Mouse (Mus musculus) bone marrow, adult 2 months (tissue): Measurements from ENCODE around the gene Depdc1b.

Experiments
- CTCF ChIP-seq: fragments of 200-500 bp; IDR thresholded peaks from 2 replicates; pipeline ENCODE4 v1.5.1; 2011; ENCODE audit warnings: low read length, control low read depth; ENCODE audit not compliant: control insufficient read depth, insufficient read depth
- POLR2A ChIP-seq: fragments of 200-500 bp; IDR thresholded peaks from 2 replicates; pipeline ENCODE4 v1.6.1; 2011; ENCODE audit warnings: low read depth, mild to moderate bottlenecking, control low read depth, low read length, borderline replicate concordance; ENCODE audit not compliant: control insufficient read depth

- TF ChIP-seq CTCF (no peak), POLR2A (no peak)
Observed at GRCm38 (mm10) chr13:108349624-108350023, 33.5 kb downstream of the Depdc1b start.
